Mouse (Mus musculus): ENCODE measurements around the gene Gm26920. TPM values are rescaled to one million over a fixed set of nuclear protein-coding genes. Genes with fewer than 3 reads are reported as not detected.
A peak's percentile ranks its signal among the peaks of the same experiment; 100 is the strongest.

Gene Gm26920
- polyA plus RNA-seq, 1 experiment from 2014 or later = 1.2 TPM

GRCm38 (mm10) chr7:30017226-30017625 is 73.0 kb downstream of the Gm26920 start:
- Histone ChIP-seq H3K4me3 (ENCODE audit: low read depth, low read length) (no peak overlapping the region), H3K9ac (ENCODE audit: low read length) (no peak overlapping the region), H3K27ac (ENCODE audit: low read depth, low read length) (no peak overlapping the region), H3K4me2 (no peak overlapping the region), H3K36me3 (ENCODE audit: control insufficient read depth, insufficient read depth, low read length) (peaks cover 30% of the 10 kb centered on the region), H3K9me3 (ENCODE audit: control insufficient read depth, low read length) (no peaks in the 10 kb centered on the region), H3K4me1 (ENCODE audit: control insufficient read depth, insufficient read depth, low read length) (no peaks in the 10 kb centered on the region), H3K27me3 (ENCODE audit: control insufficient read depth, insufficient read depth, low read length) (no peaks in the 10 kb centered on the region)
- no peak for DNase-seq (ENCODE audit: low spot score, missing footprints)
- whole genome bisulfite sequencing = 97% methylated on average over 6 of the region's 6 CpGs
- no peak for ATAC-seq (ENCODE audit: low FRiP score)

- WGBS = 87% methylated on average over 4 of the region's 4 CpGs
- no peak overlapping the region for H3K4me2 ChIP-seq
- H3K9ac ChIP-seq (ENCODE audit: low read length) = no peak overlapping the region
- ATAC-seq (ENCODE audit: low FRiP score) = no peak; the same call in 1 of the 2 replicates
- peaks cover 19% of the 10 kb centered on the region for H3K36me3 ChIP-seq (ENCODE audit: control insufficient read depth, insufficient read depth, low read length)
- no peaks in the 10 kb centered on the region for H3K27me3 ChIP-seq (ENCODE audit: control insufficient read depth, insufficient read depth, low read length)
- H3K9me3 ChIP-seq (ENCODE audit: control insufficient read depth, low read length) = no peaks in the 10 kb centered on the region
- DNase-seq (ENCODE audit: low spot score, missing footprints) = peak; percentile 91
- H3K4me1 ChIP-seq (ENCODE audit: control insufficient read depth, insufficient read depth, low read length) = no peaks in the 10 kb centered on the region
- H3K27ac ChIP-seq (ENCODE audit: low read depth, low read length) = no peak overlapping the region
- no peak overlapping the region for H3K4me3 ChIP-seq (ENCODE audit: low read depth, low read length)
Observed at GRCm38 (mm10) chr7:30012956-30013363, 77.2 kb downstream of the Gm26920 start.

- H3K27ac ChIP-seq (ENCODE audit: low read depth, low read length) = no peak overlapping the region
- H3K27me3 ChIP-seq (ENCODE audit: control insufficient read depth, insufficient read depth, low read length) = no peaks in the 10 kb centered on the region
- H3K9ac ChIP-seq (ENCODE audit: low read length) = no peak overlapping the region
- WGBS = 84% methylated on average over 10 of the region's 10 CpGs
- H3K4me3 ChIP-seq (ENCODE audit: low read depth, low read length) = no peak overlapping the region
- no peak for DNase-seq (ENCODE audit: low spot score, missing footprints)
- no peaks in the 10 kb centered on the region for H3K9me3 ChIP-seq (ENCODE audit: control insufficient read depth, low read length)
- H3K4me1 ChIP-seq (ENCODE audit: control insufficient read depth, insufficient read depth, low read length) = no peaks in the 10 kb centered on the region
- H3K36me3 ChIP-seq (ENCODE audit: control insufficient read depth, insufficient read depth, low read length) = peaks cover 9% of the 10 kb centered on the region
- H3K4me2 ChIP-seq = no peak overlapping the region
- no peak for ATAC-seq (ENCODE audit: low FRiP score)
Observed at GRCm38 (mm10) chr7:30010551-30011195, 79.5 kb downstream of the Gm26920 start.

- Histone ChIP-seq H3K4me1 (ENCODE audit: control insufficient read depth, insufficient read depth, low read length) (no peaks in the 10 kb centered on the region), H3K9me3 (ENCODE audit: control insufficient read depth, low read length) (no peaks in the 10 kb centered on the region), H3K27ac (ENCODE audit: low read depth, low read length) (no peak overlapping the region), H3K4me2 (no peak overlapping the region), H3K27me3 (ENCODE audit: control insufficient read depth, insufficient read depth, low read length) (no peaks in the 10 kb centered on the region), H3K4me3 (ENCODE audit: low read depth, low read length) (no peak overlapping the region), H3K36me3 (ENCODE audit: control insufficient read depth, insufficient read depth, low read length) (0 out of 2 replicates have a peak, but pooled peaks cover 3% of the 10 kb centered on the region), H3K9ac (ENCODE audit: low read length) (no peak overlapping the region)
- WGBS = 80% methylated on average over 21 of the region's 21 CpGs
- no peak for DNase-seq (ENCODE audit: low spot score, missing footprints)
- ATAC-seq (ENCODE audit: low FRiP score) = no peak
Observed at GRCm38 (mm10) chr7:30009321-30010085, 80.7 kb downstream of the Gm26920 start.

- no peak overlapping the region for H3K27ac ChIP-seq (ENCODE audit: low read depth, low read length)
- no peaks in the 10 kb centered on the region for H3K36me3 ChIP-seq (ENCODE audit: control insufficient read depth, insufficient read depth, low read length)
- no peak overlapping the region for H3K9ac ChIP-seq (ENCODE audit: low read length)
- WGBS = 89% methylated on average over 6 of the region's 6 CpGs
- H3K9me3 ChIP-seq (ENCODE audit: control insufficient read depth, low read length) = no peaks in the 10 kb centered on the region
- DNase-seq (ENCODE audit: low spot score, missing footprints) = no peak
- H3K27me3 ChIP-seq (ENCODE audit: control insufficient read depth, insufficient read depth, low read length) = no peaks in the 10 kb centered on the region
- ATAC-seq (ENCODE audit: low FRiP score) = no peak
- H3K4me1 ChIP-seq (ENCODE audit: control insufficient read depth, insufficient read depth, low read length) = no peaks in the 10 kb centered on the region
- H3K4me3 ChIP-seq (ENCODE audit: low read depth, low read length) = no peak overlapping the region
- H3K4me2 ChIP-seq = no peak overlapping the region
Observed at GRCm38 (mm10) chr7:30008020-30008690, 82.1 kb downstream of the Gm26920 start.

- Histone ChIP-seq H3K4me1 (ENCODE audit: control insufficient read depth, insufficient read depth, low read length) (no peaks in the 10 kb centered on the region), H3K36me3 (ENCODE audit: control insufficient read depth, insufficient read depth, low read length) (no peaks in the 10 kb centered on the region), H3K9ac (ENCODE audit: low read length) (no peak overlapping the region), H3K27ac (ENCODE audit: low read depth, low read length) (no peak overlapping the region), H3K9me3 (ENCODE audit: control insufficient read depth, low read length) (no peaks in the 10 kb centered on the region), H3K4me3 (ENCODE audit: low read depth, low read length) (no peak overlapping the region), H3K4me2 (no peak overlapping the region), H3K27me3 (ENCODE audit: control insufficient read depth, insufficient read depth, low read length) (no peaks in the 10 kb centered on the region)
- WGBS = 92% methylated on average over 1 of the region's 1 CpGs
- DNase-seq (ENCODE audit: low spot score, missing footprints) (no peak), ATAC-seq (ENCODE audit: low FRiP score) (no peak)
Observed at GRCm38 (mm10) chr7:30007601-30008000, 82.6 kb downstream of the Gm26920 start.

Small RNA genes within 50 kb of the gene (microRNA-seq; reads per million reads assigned to microRNA genes)
- gene Gm23368 = not detected

Other genes with a start within 250 kb of the Gm26920 start
- gene Zfp940, start 236.7 kb downstream of the Gm26920 start, polyA plus RNA-seq (2014; fragmentation: Nextera tagmentation; extraction: Ambion mirVana) = 12.5 and 12.6 TPM in 2 replicates
- gene Zfp420, start 230.4 kb downstream of the Gm26920 start, polyA plus RNA-seq (2014; fragmentation: Nextera tagmentation; extraction: Ambion mirVana) = 10.3 and 12.1 TPM in 2 replicates
- 14.7 and 15.3 TPM in 2 replicates for gene Zfp27, start 183.8 kb downstream of the Gm26920 start, polyA plus RNA-seq (2014; fragmentation: Nextera tagmentation; extraction: Ambion mirVana)
- 8.6 and 10.8 TPM in 2 replicates for gene Zfp383, start 182.2 kb downstream of the Gm26920 start, polyA plus RNA-seq (2014; fragmentation: Nextera tagmentation; extraction: Ambion mirVana)
- gene Zfp74, start 136.3 kb downstream of the Gm26920 start, polyA plus RNA-seq (2014; fragmentation: Nextera tagmentation; extraction: Ambion mirVana) = 10.6 and 12.6 TPM in 2 replicates
- 11.7 and 13.0 TPM in 2 replicates for gene Zfp568, start 106.5 kb downstream of the Gm26920 start, polyA plus RNA-seq (2014; fragmentation: Nextera tagmentation; extraction: Ambion mirVana)
- gene Zfp14, start 39.0 kb downstream of the Gm26920 start, polyA plus RNA-seq (2014; fragmentation: Nextera tagmentation; extraction: Ambion mirVana) = 6.1 and 6.2 TPM in 2 replicates
- 7.4 and 8.8 TPM in 2 replicates for gene Zfp82, start 17.5 kb downstream of the Gm26920 start, polyA plus RNA-seq (2014; fragmentation: Nextera tagmentation; extraction: Ambion mirVana)
- gene Zfp566, start 117 bp upstream of the Gm26920 start, polyA plus RNA-seq (2014; fragmentation: Nextera tagmentation; extraction: Ambion mirVana) = 14.8 and 15.7 TPM in 2 replicates
- 138 and 139 TPM in 2 replicates for gene Zfp260, start 4.4 kb upstream of the Gm26920 start, polyA plus RNA-seq (2014; fragmentation: Nextera tagmentation; extraction: Ambion mirVana)
- 4.4 and 5.8 TPM in 2 replicates for gene Zfp382, start 31.5 kb upstream of the Gm26920 start, polyA plus RNA-seq (2014; fragmentation: Nextera tagmentation; extraction: Ambion mirVana)
- gene Zfp146, start 79.3 kb upstream of the Gm26920 start, polyA plus RNA-seq (2014; fragmentation: Nextera tagmentation; extraction: Ambion mirVana) = 16.6 and 18.1 TPM in 2 replicates
- gene Cox7a1, start 93.7 kb upstream of the Gm26920 start, polyA plus RNA-seq (2014; fragmentation: Nextera tagmentation; extraction: Ambion mirVana) = 3.5 and 4.1 TPM in 2 replicates
- 39.0 and 43.9 TPM in 2 replicates for gene Capns1, start 108.4 kb upstream of the Gm26920 start, polyA plus RNA-seq (2014; fragmentation: Nextera tagmentation; extraction: Ambion mirVana)
- gene Polr2i, start 141.5 kb upstream of the Gm26920 start, polyA plus RNA-seq (2014; fragmentation: Nextera tagmentation; extraction: Ambion mirVana) = 149 and 163 TPM in 2 replicates
- gene Tbcb, start 141.9 kb upstream of the Gm26920 start, polyA plus RNA-seq (2014; fragmentation: Nextera tagmentation; extraction: Ambion mirVana) = 255 and 260 TPM in 2 replicates
- gene Ovol3, start 145.3 kb upstream of the Gm26920 start, polyA plus RNA-seq (2014; fragmentation: Nextera tagmentation; extraction: Ambion mirVana) = not detected in 2 replicates
- 0.19 and 0.28 TPM in 2 replicates for gene Thap8, start 189.7 kb upstream of the Gm26920 start, polyA plus RNA-seq (2014; fragmentation: Nextera tagmentation; extraction: Ambion mirVana)
- 11.3 and 11.5 TPM in 2 replicates for gene Wdr62, start 190.0 kb upstream of the Gm26920 start, polyA plus RNA-seq (2014; fragmentation: Nextera tagmentation; extraction: Ambion mirVana)
- gene Clip3, start 201.3 kb upstream of the Gm26920 start, polyA plus RNA-seq (2014; fragmentation: Nextera tagmentation; extraction: Ambion mirVana) = 66.6 and 92.0 TPM in 2 replicates
- 84.3 and 86.0 TPM in 2 replicates for gene Alkbh6, start 218.3 kb upstream of the Gm26920 start, polyA plus RNA-seq (2014; fragmentation: Nextera tagmentation; extraction: Ambion mirVana)
- 8.2 and 8.4 TPM in 2 replicates for gene Syne4, start 224.4 kb upstream of the Gm26920 start, polyA plus RNA-seq (2014; fragmentation: Nextera tagmentation; extraction: Ambion mirVana)
- gene E130208F15Rik, start 231.3 kb upstream of the Gm26920 start, polyA plus RNA-seq (2014; fragmentation: Nextera tagmentation; extraction: Ambion mirVana) = 0.52 TPM in 1 of 2 replicates, not detected in the other
- gene Sdhaf1, start 233.5 kb upstream of the Gm26920 start, polyA plus RNA-seq (2014; fragmentation: Nextera tagmentation; extraction: Ambion mirVana) = 23.1 and 24.5 TPM in 2 replicates

Measured in midbrain, embryonic 11.5 days (tissue).